Mouse (Mus musculus) embryo, embryonic 10.5 days (tissue): ENCODE measurements around the gene Kit.

ENCODE experiments used
- DNase-seq: peaks from one replicate; pipeline ENCODE4 v3.0.0-alpha.2; 2015; ENCODE audit warnings: low spot score

The Kit gene

GRCm38 (mm10) chr5:75574852-75575566, at the start of gene Kit:
Gene Kit (plus strand): TSS chr5:75574916.
- DNase-seq = peak; percentile 92

GRCm38 (mm10) chr5:75536156-75536555, 38.6 kb upstream of the Kit start:
- no peak for DNase-seq

- DNase-seq = no peak
Measured at GRCm38 (mm10) chr5:75537717-75538116, 37.0 kb upstream of the Kit start.

GRCm38 (mm10) chr5:75538458-75538857, 36.3 kb upstream of the Kit start:
- no peak for DNase-seq

GRCm38 (mm10) chr5:75539098-75539497, 35.6 kb upstream of the Kit start:
- no peak for DNase-seq

GRCm38 (mm10) chr5:75543757-75544156, 31.0 kb upstream of the Kit start:
- DNase-seq = no peak

GRCm38 (mm10) chr5:75544472-75545264, 30.0 kb upstream of the Kit start:
- no peak for DNase-seq

GRCm38 (mm10) chr5:75545265-75545643, 29.5 kb upstream of the Kit start:
- DNase-seq = no peak

- no peak for DNase-seq
Measured at GRCm38 (mm10) chr5:75553021-75553420, 21.7 kb upstream of the Kit start.

GRCm38 (mm10) chr5:75557636-75558035, 17.1 kb upstream of the Kit start:
- DNase-seq = no peak

GRCm38 (mm10) chr5:75559291-75559690, 15.4 kb upstream of the Kit start:
- DNase-seq = no peak

- DNase-seq = no peak
Measured at GRCm38 (mm10) chr5:75561231-75561630, 13.5 kb upstream of the Kit start.

GRCm38 (mm10) chr5:75574151-75574851, 415 bp upstream of the Kit start:
- no peak for DNase-seq

GRCm38 (mm10) chr5:75575567-75576515, 1.1 kb downstream of the Kit start:
- peak; percentile 85 for DNase-seq

- no peak for DNase-seq
Measured at GRCm38 (mm10) chr5:75576741-75577140, 2.0 kb downstream of the Kit start.

GRCm38 (mm10) chr5:75578141-75578540, 3.4 kb downstream of the Kit start:
- DNase-seq = no peak

- DNase-seq = no peak
Measured at GRCm38 (mm10) chr5:75579244-75579643, 4.5 kb downstream of the Kit start.

- no peak for DNase-seq
Measured at GRCm38 (mm10) chr5:75579646-75580268, 5.0 kb downstream of the Kit start.

GRCm38 (mm10) chr5:75581926-75582325, 7.2 kb downstream of the Kit start:
- no peak for DNase-seq

- no peak for DNase-seq
Measured at GRCm38 (mm10) chr5:75587781-75588180, 13.1 kb downstream of the Kit start.
